Comparison of ENCODE assay signal across 9 mouse cellular contexts in genomic region chr12:8216392-8217280, GRCm38 (mm10). TPM values are rescaled to one million over a fixed set of nuclear protein-coding genes. Genes with fewer than 3 reads are reported as not detected.
A peak's percentile ranks its signal among the peaks of the same experiment; 100 is the strongest.
DNase-seq lines count a peak whose midpoint lies in the region; ATAC-seq lines count a peak whose summit lies in the region.
"Had no signal": no experiment of that assay in that cellular context is flagged by ENCODE, and none has a peak within 500 bp of the region (broad histone marks: within the 10 kb centered on the region; RNA-seq: fewer than 3 reads in every experiment).

No protein-coding gene starts in this region.

- peak; percentile 29 for DNase-seq in right cerebral cortex, adult 18-20 months
- no peak for DNase-seq in right cerebral cortex, postnatal 14 days
- DNase-seq in kidney, postnatal 10 days: peak; percentile 15
- no peak for DNase-seq in midbrain, embryonic 11.5 days (ENCODE audit: low spot score, missing footprints)
- no peak for DNase-seq in gastrocnemius, postnatal 4 days (ENCODE audit: low spot score in 2 of 2)
- DNase-seq: heart, adult 2 months had no signal

- H3K4me2 ChIP-seq in heart, embryonic 13.5 days: peak overlapping the region; percentile 29
- no peak overlapping the region for H3K4me2 ChIP-seq in heart, embryonic 12.5 days
- no peak overlapping the region for H3K4me2 ChIP-seq in midbrain, embryonic 11.5 days

- H3K27ac ChIP-seq in heart, embryonic 13.5 days (replicated peaks): no peak overlapping the region
- H3K27ac ChIP-seq in heart, embryonic 12.5 days (ENCODE audit: poor library complexity, severe bottlenecking): no peak overlapping the region
- H3K27ac ChIP-seq in midbrain, embryonic 11.5 days (ENCODE audit: low read depth, low read length): no peak overlapping the region
- H3K27ac ChIP-seq: heart, adult 2 months had no signal

- no peak overlapping the region for H3K4me3 ChIP-seq in heart, embryonic 13.5 days
- H3K4me3 ChIP-seq in heart, embryonic 12.5 days: no peak overlapping the region
- no peak overlapping the region for H3K4me3 ChIP-seq in midbrain, embryonic 11.5 days (ENCODE audit: low read depth, low read length)
- H3K4me3 ChIP-seq: heart, adult 2 months; myocyte had no signal

- H3K9me3 ChIP-seq in heart, embryonic 13.5 days: no peaks in the 10 kb centered on the region
- H3K9me3 ChIP-seq in heart, embryonic 12.5 days (replicated peaks): no peaks in the 10 kb centered on the region
- H3K9me3 ChIP-seq in midbrain, embryonic 11.5 days (ENCODE audit: control insufficient read depth, low read length): no peaks in the 10 kb centered on the region

- H3K9ac ChIP-seq in heart, embryonic 13.5 days: no peak overlapping the region
- H3K9ac ChIP-seq in heart, embryonic 12.5 days: no peak overlapping the region
- no peak overlapping the region for H3K9ac ChIP-seq in midbrain, embryonic 11.5 days (ENCODE audit: low read length)

- H3K27me3 ChIP-seq in heart, embryonic 13.5 days (replicated peaks): no peaks in the 10 kb centered on the region
- no peaks in the 10 kb centered on the region for H3K27me3 ChIP-seq in heart, embryonic 12.5 days (replicated peaks)
- H3K27me3 ChIP-seq in midbrain, embryonic 11.5 days (ENCODE audit: control insufficient read depth, insufficient read depth, low read length): no peaks in the 10 kb centered on the region

- H3K4me1 ChIP-seq in heart, embryonic 13.5 days: peaks cover 6% of the 10 kb centered on the region
- H3K4me1 ChIP-seq in heart, embryonic 12.5 days (replicated peaks): peaks cover 7% of the 10 kb centered on the region; the same call in 1 of the 2 replicates
- no peaks in the 10 kb centered on the region for H3K4me1 ChIP-seq in midbrain, embryonic 11.5 days (ENCODE audit: control insufficient read depth, insufficient read depth, low read length)

- H3K36me3 ChIP-seq in heart, embryonic 13.5 days: peaks cover 18% of the 10 kb centered on the region
- H3K36me3 ChIP-seq in heart, embryonic 12.5 days: peaks cover 9% of the 10 kb centered on the region; the same call in 1 of the 2 replicates
- no peaks in the 10 kb centered on the region for H3K36me3 ChIP-seq in midbrain, embryonic 11.5 days (ENCODE audit: control insufficient read depth, insufficient read depth, low read length)

- no peak for ATAC-seq in heart, embryonic 13.5 days (ENCODE audit: extremely low read depth, insufficient number of reproducible peaks, low FRiP score, low TSS enrichment)
- no peak for ATAC-seq in heart, embryonic 12.5 days (ENCODE audit: insufficient number of reproducible peaks, low FRiP score)
- no peak for ATAC-seq in midbrain, embryonic 11.5 days (ENCODE audit: low FRiP score)

- 70% methylated on average over 15 of the region's 15 CpGs for WGBS in heart, embryonic 13.5 days
- 74% methylated on average over 15 of the region's 15 CpGs for WGBS in heart, embryonic 12.5 days
- WGBS in midbrain, embryonic 11.5 days: 89% methylated on average over 15 of the region's 15 CpGs

RNA-seq across cellular contexts. Expression of gene Ldah, which starts 8.7 kb away (rescaled TPM):
- 47.9 and 53.9 TPM in 2 replicates for polyA plus RNA-seq in heart, embryonic 13.5 days (2015; fragmentation: Nextera tagmentation; extraction: Ambion mirVana)
- 56.0 and 64.5 TPM in 2 replicates for polyA plus RNA-seq in heart, embryonic 12.5 days (2016; fragmentation: Nextera tagmentation; extraction: Ambion mirVana)
- 65.5 and 73.6 TPM in 2 replicates for polyA plus RNA-seq in midbrain, embryonic 11.5 days (2014; fragmentation: Nextera tagmentation; extraction: Ambion mirVana)
- total RNA-seq in gastrocnemius, postnatal 4 days (2021): 10 to 100 TPM; 17.1 to 19.3 TPM

Comparison
In these comparisons a context has a peak if more than half of its experiments do, and no peak if none do; other contexts are left out.
1. DNase-seq: peak in right cerebral cortex, adult 18-20 months (single experiment) and kidney, postnatal 10 days (single experiment); none in right cerebral cortex, postnatal 14 days (single experiment), midbrain, embryonic 11.5 days (single experiment) and gastrocnemius, postnatal 4 days (0 of 2).